Mouse (Mus musculus) lung, adult 2 months (tissue): Measurements from ENCODE around the gene Tpmt.

ENCODE experiments used
- CTCF ChIP-seq: fragments of 200-500 bp; IDR thresholded peaks from 2 replicates; pipeline ENCODE4 v1.5.1; 2011; ENCODE audit warnings: mild to moderate bottlenecking, low read length, control low read depth; ENCODE audit not compliant: insufficient read depth
- POLR2A ChIP-seq: fragments of 200-500 bp; IDR thresholded peaks from 2 replicates; pipeline ENCODE4 v1.6.1; 2011; ENCODE audit warnings: low read depth, mild to moderate bottlenecking, control low read depth, low read length, borderline replicate concordance; ENCODE audit errors: extremely low read depth

GRCm38 (mm10) chr13:47030376-47031107 is 14.0 kb downstream of the Tpmt start:
- TF ChIP-seq CTCF, result no peak
- no peak for TF ChIP-seq POLR2A
